Mouse (Mus musculus) G1E (cell line): ENCODE measurements at regions not wholly inside any gene's neighbourhood (a gene's known extent, or its start where the extent isn't known, plus 50 kb on each side); places are given as distances from the start of the nearest gene placed in this dataset.
"Not testable (repeated sequence)": the region's sequence is repeated elsewhere in the genome, so short reads cannot be mapped to it uniquely, and the experiment has no call there.

Experiments
- CTCF ChIP-seq: IDR thresholded peaks from 2 replicates; pipeline ENCODE4 v1.5.1; 2012; ENCODE audit warnings: low read depth, low read length, inconsistent platforms, mixed read lengths
- POLR2AphosphoS5 ChIP-seq: IDR thresholded peaks from 2 replicates; pipeline ENCODE4 v1.6.1; 2012; ENCODE audit warnings: low read depth, low read length, inconsistent platforms; ENCODE audit not compliant: insufficient replicate concordance

GRCm38 (mm10) chr14:36314673-36315072, 220.0 kb downstream of the 4930474N05Rik start:
- TF ChIP-seq CTCF, POLR2AphosphoS5: not testable (repeated sequence)
